In genomic region chr13:46758627-46759026, GRCm38 (mm10) we compare ENCODE assay signal across 23 mouse cellular contexts. TPM values are rescaled to one million over a fixed set of nuclear protein-coding genes. Genes with fewer than 3 reads are reported as not detected.
A peak's percentile ranks its signal among the peaks of the same experiment; 100 is the strongest.
DNase-seq lines count a peak whose midpoint lies in the region; ATAC-seq and TF ChIP-seq lines count a peak whose summit lies in the region.
"Had no signal": no experiment of that assay in that cellular context is flagged by ENCODE, and none has a peak within 500 bp of the region (broad histone marks: within the 10 kb centered on the region; RNA-seq: fewer than 3 reads in every experiment).

No protein-coding gene starts in this region.

- H3K4me3 ChIP-seq in hindbrain, embryonic 13.5 days = no peak overlapping the region
- no peak overlapping the region for H3K4me3 ChIP-seq in hindbrain, embryonic 12.5 days
- peak overlapping the region; percentile 88 for H3K4me3 ChIP-seq in testis, adult 2 months (ENCODE audit: control insufficient read depth, low read depth, low read length)
- H3K4me3 ChIP-seq in midbrain, embryonic 14.5 days (replicated peaks; ENCODE audit: low read depth, low read length) = no peak overlapping the region
- no peak overlapping the region for H3K4me3 ChIP-seq in heart, adult 2 months
- H3K4me3 ChIP-seq: embryonic facial prominence, embryonic 10.5 days; forebrain, embryonic 15.5 days; heart, embryonic 13.5 days; liver, embryonic 13.5 days had no signal

- peak overlapping the region; percentile 70 for H3K27ac ChIP-seq in hindbrain, embryonic 13.5 days
- no peak overlapping the region for H3K27ac ChIP-seq in hindbrain, embryonic 12.5 days
- H3K27ac ChIP-seq in testis, adult 2 months (ENCODE audit: control insufficient read depth, insufficient read depth, low read depth, low read length) = peak overlapping the region; percentile 68
- 0 out of 2 replicates have a peak overlapping the region, but pooled peaks have one; percentile 34 for H3K27ac ChIP-seq in midbrain, embryonic 14.5 days (replicated peaks; ENCODE audit: low read depth, low read length)
- no peak overlapping the region for H3K27ac ChIP-seq in heart, adult 2 months
- H3K27ac ChIP-seq: embryonic facial prominence, embryonic 10.5 days; forebrain, embryonic 15.5 days; heart, embryonic 13.5 days; liver, embryonic 13.5 days had no signal

- H3K9me3 ChIP-seq in hindbrain, embryonic 13.5 days = no peaks in the 10 kb centered on the region
- H3K9me3 ChIP-seq in hindbrain, embryonic 12.5 days (replicated peaks) = no peaks in the 10 kb centered on the region
- no peaks in the 10 kb centered on the region for H3K9me3 ChIP-seq in midbrain, embryonic 14.5 days (ENCODE audit: control insufficient read depth, low read length)
- H3K9me3 ChIP-seq: embryonic facial prominence, embryonic 10.5 days; forebrain, embryonic 15.5 days; heart, embryonic 13.5 days; liver, embryonic 13.5 days had no signal

- peak; percentile 83 for TF ChIP-seq POLR2A in testis, adult 2 months (IDR thresholded peaks at IDR 0.05; ENCODE audit: control insufficient read depth, low read depth, low read length)
- no peak for TF ChIP-seq POLR2A in heart, adult 2 months (IDR thresholded peaks at IDR 0.05; ENCODE audit: insufficient read depth, low read depth, low read length)

- H3K36me3 ChIP-seq in hindbrain, embryonic 13.5 days = peaks cover 44% of the 10 kb centered on the region
- H3K36me3 ChIP-seq in hindbrain, embryonic 12.5 days = peaks cover 33% of the 10 kb centered on the region
- no peaks in the 10 kb centered on the region for H3K36me3 ChIP-seq in testis, adult 2 months (ENCODE audit: control insufficient read depth, insufficient read depth, low read length)
- peaks cover 33% of the 10 kb centered on the region for H3K36me3 ChIP-seq in midbrain, embryonic 14.5 days (ENCODE audit: control insufficient read depth, insufficient read depth, low read length)
- H3K36me3 ChIP-seq in heart, adult 2 months (ENCODE audit: control insufficient read depth, insufficient read depth, low read length) = no peaks in the 10 kb centered on the region

- H3K9ac ChIP-seq in hindbrain, embryonic 13.5 days = no peak overlapping the region
- H3K9ac ChIP-seq in hindbrain, embryonic 12.5 days = no peak overlapping the region
- H3K9ac ChIP-seq in midbrain, embryonic 14.5 days (replicated peaks; ENCODE audit: low read length) = no peak overlapping the region
- H3K9ac ChIP-seq in heart, adult 2 months (ENCODE audit: low read depth, low read length) = no peak overlapping the region
- H3K9ac ChIP-seq: forebrain, embryonic 15.5 days; heart, embryonic 13.5 days; liver, embryonic 13.5 days had no signal

- no peaks in the 10 kb centered on the region for H3K79me2 ChIP-seq in heart, adult 2 months (replicated peaks; ENCODE audit: control insufficient read depth, insufficient read depth, low read length)

- H3K27me3 ChIP-seq in hindbrain, embryonic 13.5 days = no peaks in the 10 kb centered on the region
- H3K27me3 ChIP-seq in hindbrain, embryonic 12.5 days = no peaks in the 10 kb centered on the region
- no peaks in the 10 kb centered on the region for H3K27me3 ChIP-seq in testis, adult 2 months (ENCODE audit: control insufficient read depth, insufficient read depth, low read length)
- H3K27me3 ChIP-seq in midbrain, embryonic 14.5 days (ENCODE audit: control insufficient read depth, insufficient read depth, low read length) = no peaks in the 10 kb centered on the region
- H3K27me3 ChIP-seq in heart, adult 2 months (ENCODE audit: control insufficient read depth, insufficient read depth, low read length) = no peaks in the 10 kb centered on the region
- H3K27me3 ChIP-seq: forebrain, embryonic 15.5 days; heart, embryonic 13.5 days; liver, embryonic 13.5 days had no signal

- peaks cover 8% of the 10 kb centered on the region for H3K4me1 ChIP-seq in hindbrain, embryonic 13.5 days (replicated peaks)
- H3K4me1 ChIP-seq in hindbrain, embryonic 12.5 days = peaks cover 7% of the 10 kb centered on the region; the same call in 1 of the 2 replicates
- no peaks in the 10 kb centered on the region; the same call in 1 of the 2 replicates for H3K4me1 ChIP-seq in testis, adult 2 months (ENCODE audit: control insufficient read depth, insufficient read depth, low read length)
- 0 out of 2 replicates have a peak, but pooled peaks cover 3% of the 10 kb centered on the region for H3K4me1 ChIP-seq in midbrain, embryonic 14.5 days (ENCODE audit: control insufficient read depth, insufficient read depth, low read length)
- H3K4me1 ChIP-seq in heart, adult 2 months (ENCODE audit: control insufficient read depth, insufficient read depth, low read length) = no peaks in the 10 kb centered on the region
- H3K4me1 ChIP-seq: forebrain, embryonic 15.5 days; heart, embryonic 13.5 days; liver, embryonic 13.5 days had no signal

- TF ChIP-seq CTCF in testis, adult 2 months (IDR thresholded peaks at IDR 0.05; ENCODE audit: control insufficient read depth, insufficient read depth, insufficient replicate concordance, low read depth, low read length) = no peak
- no peak for TF ChIP-seq CTCF in heart, adult 2 months (IDR thresholded peaks at IDR 0.05)

- TF ChIP-seq EP300 in heart, adult 2 months (IDR thresholded peaks at IDR 0.05; ENCODE audit: insufficient read depth, low read depth, low read length) = no peak

- intact Hi-C loops in heart, adult 2 months (cut with DNase I) = no loop called here

- H3K4me2 ChIP-seq in hindbrain, embryonic 13.5 days = no peak overlapping the region
- H3K4me2 ChIP-seq in hindbrain, embryonic 12.5 days (replicated peaks) = no peak overlapping the region
- H3K4me2 ChIP-seq in midbrain, embryonic 14.5 days (ENCODE audit: low read length) = no peak overlapping the region
- H3K4me2 ChIP-seq: forebrain, embryonic 15.5 days; heart, embryonic 13.5 days; liver, embryonic 13.5 days had no signal

- 94% methylated on average over 13 of the region's 13 CpGs for WGBS in hindbrain, embryonic 13.5 days
- WGBS in hindbrain, embryonic 12.5 days = 92% methylated on average over 13 of the region's 13 CpGs
- 96% methylated on average over 13 of the region's 13 CpGs for WGBS in midbrain, embryonic 14.5 days
- 96% methylated on average over 13 of the region's 13 CpGs for WGBS in heart, adult 2 months

- ATAC-seq in hindbrain, embryonic 13.5 days (ENCODE audit: low FRiP score) = no peak
- ATAC-seq in hindbrain, embryonic 12.5 days (ENCODE audit: low FRiP score) = no peak
- no peak for ATAC-seq in midbrain, embryonic 14.5 days (ENCODE audit: low FRiP score, low TSS enrichment)
- ATAC-seq: forebrain, embryonic 15.5 days had no signal

- no peak for DNase-seq in testis, postnatal 10 days (ENCODE audit: low spot score)
- peak; percentile 7 for DNase-seq in midbrain, embryonic 14.5 days
- DNase-seq in heart, adult 2 months = no peak
- DNase-seq in heart, adult 18-20 months = no peak
- DNase-seq: adrenal gland, adult 2 months; cerebellum, adult 11-12 months; cerebellum, postnatal 10 days; gastrocnemius, postnatal 14 days; heart, adult 11 months; heart, postnatal 14 days; kidney, adult 18-20 months; layer of hippocampus, adult 9-11 months; liver, embryonic 13.5 days; lung, adult 2 months; lung, postnatal 14 days; thymus, adult 18-20 months; thymus, postnatal 4 days had no signal

RNA-seq across cellular contexts. Expression of gene Nup153, which starts 30.9 kb away (rescaled TPM):
- 19.8 and 20.4 TPM in 2 replicates for polyA plus RNA-seq in hindbrain, embryonic 13.5 days (2015; fragmentation: Nextera tagmentation; extraction: Ambion mirVana)
- polyA plus RNA-seq in hindbrain, embryonic 12.5 days (2016; fragmentation: Nextera tagmentation; extraction: Ambion mirVana) = 40.5 and 40.6 TPM in 2 replicates
- 238 and 272 TPM in 2 replicates for polyA plus RNA-seq in testis, adult 2 months (2012; rRNA removed)
- polyA plus RNA-seq in midbrain, embryonic 14.5 days (2014; fragmentation: Nextera tagmentation; extraction: Ambion mirVana) = 30.2 and 30.4 TPM in 2 replicates
- total RNA-seq in heart, adult 2 months (2021) = 10 to 100 TPM; 35.5 to 37.7 TPM
- 24.5 and 42.8 TPM in 2 replicates for polyA plus RNA-seq in heart, adult 2 months (2012; rRNA removed)
- total RNA-seq in heart, adult 18-20 months (2021) = 10 to 100 TPM; 33.6 to 40.2 TPM

Comparison
In these comparisons a context has a peak if more than half of its experiments do, and no peak if none do; other contexts are left out.
1. H3K27ac ChIP-seq: peak in hindbrain, embryonic 13.5 days (single experiment), testis, adult 2 months (single experiment) and midbrain, embryonic 14.5 days (single experiment); none in hindbrain, embryonic 12.5 days (single experiment) and heart, adult 2 months (single experiment).